Mouse (Mus musculus) C2C12 (cell line): ENCODE data around the gene Aars2.

Experiments
- CTCF ChIP-seq: IDR thresholded peaks from one replicate; pipeline ENCODE4 v1.5.1; 2011; ENCODE audit not compliant: control insufficient read depth, insufficient read depth, insufficient read length
- MYOG ChIP-seq: IDR thresholded peaks from one replicate; pipeline ENCODE4 v1.6.1; 2011; ENCODE audit not compliant: control insufficient read depth, insufficient read length; ENCODE audit errors: extremely low read depth

- no peak for TF ChIP-seq CTCF
- no peak for TF ChIP-seq MYOG
Observed at GRCm38 (mm10) chr17:45548541-45549512, 42.2 kb downstream of the Aars2 start.
